Mouse (Mus musculus) forebrain, embryonic 12.5 days (tissue): ENCODE measurements at regions not wholly inside any gene's neighbourhood (a gene's known extent, or its start where the extent isn't known, plus 50 kb on each side); places are given as distances from the start of the nearest gene placed in this dataset.

Source experiments
- ATAC-seq: fragments of 200-750 bp; cut with Nextera tagmentation; 2 replicates; pipeline ENCODE4 v1.8.0; 2017; ENCODE audit warnings: moderate TSS enrichment; ENCODE audit not compliant: low FRiP score
- H3K27ac ChIP-seq: fragments of 300-500 bp; sonication (generic); 2 replicates; pipeline ENCODE4 v1.5.1; 2016; ENCODE audit warnings: mild to moderate bottlenecking
- H3K27me3 ChIP-seq: fragments of 300-500 bp; sonication (generic); 2 replicates; pipeline ENCODE4 v1.6.1; 2016; ENCODE audit warnings: mild to moderate bottlenecking
- H3K36me3 ChIP-seq: fragments of 300-500 bp; sonication (generic); replicated peaks from 2 replicates; pipeline ENCODE4 v1.6.1; 2016; ENCODE audit warnings: mild to moderate bottlenecking
- H3K4me1 ChIP-seq: fragments of 300-500 bp; sonication (generic); 2 replicates; pipeline ENCODE4 v1.6.1; 2016
- H3K4me2 ChIP-seq: fragments of 300-500 bp; sonication (generic); 2 replicates; pipeline ENCODE4 v1.6.1; 2016; ENCODE audit warnings: mild to moderate bottlenecking, moderate library complexity
- H3K4me3 ChIP-seq: fragments of 300-500 bp; sonication (generic); replicated peaks from 2 replicates; pipeline ENCODE4 v1.5.1; 2016; ENCODE audit warnings: mild to moderate bottlenecking
- H3K9ac ChIP-seq: fragments of 300-500 bp; sonication (generic); 2 replicates; pipeline ENCODE4 v1.6.1; 2016; ENCODE audit warnings: mild to moderate bottlenecking
- H3K9me3 ChIP-seq: fragments of 300-500 bp; sonication (generic); 2 replicates; pipeline ENCODE4 v1.6.1; 2016
- WGBS: fragments of 180-500 bp; shearing (Covaris S2); methylation state at CpG from one replicate; pipeline ENCODE4 v1.1.7; 2016; 5-methylcytosine and 5-hydroxymethylcytosine counted together

DNA sequence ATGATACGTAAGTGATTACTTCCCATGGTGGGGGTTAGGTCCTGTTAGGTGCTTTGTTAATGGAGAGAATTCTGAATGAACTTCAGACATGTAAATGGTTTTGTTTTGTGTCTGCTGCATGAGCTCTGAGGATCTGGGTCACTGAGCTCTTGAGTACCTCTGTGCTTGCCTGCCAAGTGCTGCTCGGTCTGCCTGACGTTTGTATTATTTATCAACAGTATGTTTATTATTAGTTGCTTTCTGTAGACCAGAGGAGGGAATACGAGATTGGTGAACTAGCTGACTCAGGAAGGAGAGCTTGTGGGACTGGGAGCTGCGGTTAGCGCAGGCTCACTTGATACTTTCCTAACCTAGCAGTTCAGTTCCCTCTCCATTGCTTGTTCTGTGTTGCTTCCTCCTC lies 76.5 kb upstream of the Serp2 start:
- H3K36me3 ChIP-seq, result no peaks in the 10 kb centered on the region
- no peak for ATAC-seq
- H3K27ac ChIP-seq, result no peak overlapping the region
- WGBS, result 77% methylated on average over 6 of the region's 6 CpGs
- no peaks in the 10 kb centered on the region for H3K27me3 ChIP-seq
- no peaks in the 10 kb centered on the region for H3K9me3 ChIP-seq
- no peak overlapping the region for H3K4me2 ChIP-seq
- H3K4me1 ChIP-seq, result no peaks in the 10 kb centered on the region
- no peak overlapping the region for H3K4me3 ChIP-seq
- no peak overlapping the region for H3K9ac ChIP-seq

DNA sequence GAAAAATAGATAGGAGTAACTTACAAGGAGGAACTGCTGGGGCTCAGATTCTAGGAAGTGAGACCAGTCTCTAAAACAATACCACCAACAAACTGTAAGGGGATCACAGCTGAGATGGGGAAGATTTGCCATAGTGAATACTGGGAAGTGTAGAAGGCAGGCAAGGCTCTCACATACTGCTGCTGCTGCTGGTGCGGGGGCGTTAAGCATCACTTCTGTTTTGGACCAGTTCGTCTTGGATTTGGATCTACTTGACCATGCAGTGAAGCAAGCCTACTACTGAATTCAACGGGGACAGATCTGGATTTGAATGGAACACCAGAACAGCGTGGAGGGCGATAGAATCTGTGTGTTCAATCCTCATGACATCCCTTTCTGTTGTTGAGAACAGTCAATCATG lies 76.1 kb upstream of the Serp2 start:
- H3K4me2 ChIP-seq, result no peak overlapping the region
- no peak overlapping the region for H3K9ac ChIP-seq
- H3K27ac ChIP-seq, result no peak overlapping the region
- no peak overlapping the region for H3K4me3 ChIP-seq
- H3K36me3 ChIP-seq, result no peaks in the 10 kb centered on the region
- WGBS, result 79% methylated on average over 6 of the region's 6 CpGs
- H3K27me3 ChIP-seq, result no peaks in the 10 kb centered on the region
- no peaks in the 10 kb centered on the region for H3K4me1 ChIP-seq
- ATAC-seq, result no peak
- H3K9me3 ChIP-seq, result no peaks in the 10 kb centered on the region

DNA sequence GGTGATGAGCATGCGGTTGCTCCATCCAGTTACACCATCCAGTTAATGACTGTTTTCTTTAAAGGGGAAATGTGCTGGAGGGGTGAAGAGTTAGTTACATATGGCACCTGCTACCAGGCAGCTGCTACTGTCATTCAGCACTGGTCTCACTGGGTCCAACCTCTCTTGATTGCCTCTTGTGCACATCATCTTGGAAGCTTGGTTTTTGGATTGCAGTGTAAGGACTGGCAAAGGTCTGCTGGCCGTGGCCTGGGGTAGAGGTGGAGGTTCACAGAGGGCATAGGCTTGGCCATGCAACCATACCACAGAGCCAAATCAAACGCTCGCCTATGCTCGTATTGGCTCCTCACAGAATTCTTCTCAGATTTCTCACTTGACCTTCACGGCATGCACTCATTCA lies 75.1 kb upstream of the Serp2 start:
- Histone ChIP-seq H3K27me3 (no peaks in the 10 kb centered on the region), H3K4me3 (no peak overlapping the region), H3K9ac (no peak overlapping the region), H3K4me2 (no peak overlapping the region), H3K9me3 (no peaks in the 10 kb centered on the region), H3K4me1 (no peaks in the 10 kb centered on the region), H3K36me3 (no peaks in the 10 kb centered on the region), H3K27ac (no peak overlapping the region)
- ATAC-seq, result no peak
- 85% methylated on average over 6 of the region's 6 CpGs for WGBS

DNA sequence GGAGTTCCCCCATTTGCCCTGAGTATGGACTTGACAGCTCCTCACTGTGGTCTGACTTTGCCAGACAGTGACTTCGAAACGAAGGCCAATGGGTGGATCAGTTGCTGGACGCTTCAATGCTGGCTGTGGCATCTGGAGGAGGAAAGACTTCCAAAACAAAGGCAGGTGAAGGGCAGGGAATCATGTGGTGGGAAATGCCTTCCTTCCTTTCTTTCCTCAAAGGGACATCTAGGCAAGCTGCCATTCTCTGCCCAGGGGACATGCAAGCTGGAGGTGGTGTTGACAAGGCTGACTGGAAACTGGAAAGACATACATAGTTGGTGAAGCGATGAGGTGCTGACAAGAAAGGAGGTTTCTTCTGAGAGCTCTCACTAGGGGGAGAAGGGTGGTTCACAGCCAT lies 74.5 kb upstream of the Serp2 start:
- ATAC-seq, result no peak
- Histone ChIP-seq H3K27me3 (no peaks in the 10 kb centered on the region), H3K4me1 (no peaks in the 10 kb centered on the region; the same call in 1 of the 2 replicates), H3K27ac (no peak overlapping the region), H3K9me3 (no peaks in the 10 kb centered on the region), H3K4me2 (no peak overlapping the region), H3K36me3 (no peaks in the 10 kb centered on the region), H3K4me3 (no peak overlapping the region), H3K9ac (no peak overlapping the region)
- 96% methylated on average over 4 of the region's 4 CpGs for WGBS

DNA sequence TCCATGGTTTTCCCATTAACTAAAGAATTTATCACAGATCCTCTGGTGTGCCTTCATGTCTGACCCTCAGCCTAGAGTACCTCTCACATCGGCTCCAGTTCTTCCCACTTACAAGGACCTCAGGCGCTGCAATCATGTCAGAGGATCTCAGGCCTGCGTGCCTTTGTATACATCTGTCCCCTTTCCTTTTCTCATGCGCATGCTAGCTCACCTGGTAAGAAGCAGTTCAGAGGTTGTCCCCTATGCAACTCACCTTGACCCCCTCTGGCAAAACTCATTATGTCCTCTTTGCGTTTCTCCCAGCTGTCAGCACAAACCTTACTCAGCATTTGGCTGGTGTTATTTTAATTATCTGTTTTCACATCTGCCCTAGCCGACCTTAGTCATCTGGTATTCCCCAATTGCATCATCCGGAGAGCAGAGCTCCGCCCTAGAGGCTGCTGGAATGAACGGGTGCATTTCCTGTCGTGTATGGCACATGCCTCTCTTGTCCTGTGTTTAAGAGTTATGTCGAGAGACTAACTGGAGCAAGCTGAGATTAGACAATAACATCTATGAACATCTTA lies 73.3 kb upstream of the Serp2 start:
- ATAC-seq, result no peak
- WGBS, result 89% methylated on average over 11 of the region's 11 CpGs
- H3K27ac ChIP-seq, result no peak overlapping the region
- no peak overlapping the region for H3K4me3 ChIP-seq
- H3K4me2 ChIP-seq, result no peak overlapping the region
- H3K9ac ChIP-seq, result no peak overlapping the region
- H3K36me3 ChIP-seq, result no peaks in the 10 kb centered on the region
- H3K9me3 ChIP-seq, result no peaks in the 10 kb centered on the region
- no peaks in the 10 kb centered on the region for H3K27me3 ChIP-seq
- peaks cover 12% of the 10 kb centered on the region for H3K4me1 ChIP-seq

DNA sequence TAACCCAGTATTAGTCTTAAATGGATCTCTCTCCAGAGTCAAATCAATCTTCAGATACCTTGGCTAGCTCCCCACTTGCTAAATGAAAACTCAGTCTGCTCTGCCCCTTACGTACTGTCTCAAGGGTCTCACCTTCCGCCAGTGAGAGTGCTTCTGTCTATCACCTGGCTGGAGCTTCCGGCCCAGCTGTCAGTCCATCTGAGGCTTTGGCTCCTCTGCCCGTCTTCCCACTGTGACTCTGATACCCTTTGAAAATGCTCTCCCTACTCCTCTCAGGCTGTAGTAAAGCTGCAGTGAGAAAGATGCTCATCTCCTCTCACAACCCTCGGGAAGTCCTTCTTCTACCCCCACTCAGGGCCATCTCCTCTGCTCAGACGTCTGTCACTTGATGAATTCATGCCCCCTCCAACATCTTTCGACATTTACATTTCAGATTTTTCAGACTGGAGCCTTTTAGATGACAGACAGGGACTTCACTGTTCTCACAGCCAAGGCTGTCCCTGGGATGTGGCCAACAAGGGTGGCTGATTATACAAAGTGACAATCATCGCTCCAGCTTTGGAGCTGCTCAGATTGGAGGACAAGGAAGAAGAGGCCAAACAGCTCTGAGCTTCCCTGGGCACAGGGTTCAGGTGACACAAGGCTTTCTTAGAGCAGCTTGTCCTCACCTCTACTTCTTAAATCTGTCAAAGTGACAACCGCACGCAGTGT lies 71.6 kb upstream of the Serp2 start:
- Histone ChIP-seq H3K36me3 (no peaks in the 10 kb centered on the region), H3K4me2 (no peak overlapping the region), H3K9ac (no peak overlapping the region), H3K4me1 (peaks cover 21% of the 10 kb centered on the region), H3K9me3 (no peaks in the 10 kb centered on the region), H3K27me3 (no peaks in the 10 kb centered on the region), H3K27ac (no peak overlapping the region), H3K4me3 (no peak overlapping the region)
- ATAC-seq, result no peak
- 87% methylated on average over 10 of the region's 10 CpGs for WGBS

DNA sequence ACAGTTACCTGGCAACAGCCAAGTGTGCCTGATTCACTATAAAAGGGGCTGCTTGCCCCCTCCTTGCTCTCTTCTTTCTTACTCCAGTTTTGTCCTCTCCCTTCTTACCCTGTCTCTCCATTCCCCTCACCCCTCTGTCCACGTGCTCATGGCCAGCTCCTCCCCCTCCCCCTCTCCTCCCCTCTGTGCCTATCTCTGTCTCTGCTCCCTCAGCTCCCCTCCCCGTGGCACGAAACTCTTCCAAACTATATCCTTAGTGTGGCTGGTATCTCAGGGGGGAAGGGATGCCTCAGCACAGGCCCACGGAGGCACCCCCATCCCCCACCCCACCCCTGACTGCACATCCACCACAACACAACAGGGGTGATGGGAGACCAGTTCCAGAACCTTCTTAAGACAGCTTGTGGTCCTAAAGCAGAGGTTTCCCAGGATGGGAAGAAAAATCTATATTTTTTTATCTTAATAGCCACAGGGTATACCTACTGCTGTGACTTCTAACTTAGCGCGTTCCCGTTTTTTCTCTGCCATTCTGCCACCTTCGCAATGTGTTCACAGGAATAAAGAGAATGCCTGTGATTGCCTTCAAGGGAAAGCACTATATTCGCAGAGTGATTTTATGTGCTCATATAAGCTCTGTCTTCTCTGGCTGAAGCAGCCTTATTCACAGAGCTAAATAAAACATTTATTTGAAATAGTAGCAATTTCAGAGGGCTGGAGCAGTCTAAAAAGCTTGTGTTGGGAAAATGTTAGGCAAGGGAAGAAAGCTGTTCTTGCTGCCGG lies 69.1 kb upstream of the Serp2 start:
- H3K9ac ChIP-seq, result no peak overlapping the region
- H3K4me2 ChIP-seq, result no peak overlapping the region
- no peaks in the 10 kb centered on the region for H3K27me3 ChIP-seq
- no peaks in the 10 kb centered on the region for H3K36me3 ChIP-seq
- peak; percentile 43 for ATAC-seq
- no peak overlapping the region for H3K27ac ChIP-seq
- 64% methylated on average over 10 of the region's 10 CpGs for WGBS
- peaks cover 35% of the 10 kb centered on the region for H3K4me1 ChIP-seq
- no peaks in the 10 kb centered on the region for H3K9me3 ChIP-seq
- H3K4me3 ChIP-seq, result no peak overlapping the region

- Histone ChIP-seq H3K4me3 (no peak overlapping the region), H3K9me3 (no peaks in the 10 kb centered on the region), H3K27me3 (no peaks in the 10 kb centered on the region), H3K4me1 (peaks cover 35% of the 10 kb centered on the region), H3K36me3 (no peaks in the 10 kb centered on the region), H3K27ac (no peak overlapping the region), H3K9ac (no peak overlapping the region), H3K4me2 (no peak overlapping the region)
- ATAC-seq, result no peak
- 71% methylated on average over 7 of the region's 7 CpGs for WGBS
Measured at GRCm38 (mm10) chr14:76624626-76625378, 68.1 kb upstream of the Serp2 start.

DNA sequence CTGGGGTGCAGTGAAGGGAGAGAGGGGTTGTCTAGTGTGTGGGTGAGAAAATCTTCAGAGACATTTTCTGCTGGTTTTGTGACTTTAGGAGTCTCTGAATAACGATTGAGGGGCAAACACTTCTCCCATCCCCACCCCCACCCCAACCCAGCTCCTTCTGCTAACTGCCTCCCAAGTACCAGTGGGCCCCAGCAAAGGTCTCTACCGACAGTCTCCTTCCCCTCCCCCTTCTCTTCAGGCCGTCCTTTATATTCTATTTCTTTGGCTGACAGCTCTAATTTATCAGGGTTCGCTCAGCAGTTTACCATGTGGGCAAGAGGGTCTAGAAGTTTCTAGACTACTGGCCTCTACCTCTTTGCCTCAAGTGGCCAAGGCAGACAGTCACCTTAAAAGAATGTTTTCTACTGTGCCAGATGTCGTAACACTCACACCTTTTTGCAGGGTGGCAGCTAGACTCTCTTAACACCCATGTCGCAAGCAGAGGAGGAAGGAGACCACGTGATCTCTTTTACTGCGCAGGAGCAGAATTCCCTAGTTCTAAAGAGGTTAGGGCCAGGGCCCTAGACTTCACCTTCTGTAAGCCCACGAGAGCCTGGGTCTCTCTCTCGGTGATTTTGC lies 66.8 kb upstream of the Serp2 start:
- peak overlapping the region; percentile 22; the same call in 1 of the 2 replicates for H3K4me2 ChIP-seq
- 24% methylated on average over 10 of the region's 10 CpGs for WGBS
- H3K36me3 ChIP-seq, result no peaks in the 10 kb centered on the region
- H3K4me1 ChIP-seq, result peaks cover 35% of the 10 kb centered on the region
- H3K27me3 ChIP-seq, result no peaks in the 10 kb centered on the region
- no peaks in the 10 kb centered on the region for H3K9me3 ChIP-seq
- ATAC-seq, result no peak
- no peak overlapping the region for H3K9ac ChIP-seq
- H3K27ac ChIP-seq, result peak overlapping the region; percentile 63
- no peak overlapping the region for H3K4me3 ChIP-seq

- Histone ChIP-seq H3K36me3 (no peaks in the 10 kb centered on the region), H3K4me1 (peaks cover 37% of the 10 kb centered on the region), H3K27ac (peak overlapping the region; percentile 63), H3K27me3 (no peaks in the 10 kb centered on the region), H3K9ac (no peak overlapping the region), H3K9me3 (no peaks in the 10 kb centered on the region), H3K4me3 (no peak overlapping the region), H3K4me2 (peak overlapping the region; percentile 22)
- no peak for ATAC-seq
- 9% methylated on average over 11 of the region's 11 CpGs for WGBS
Measured at GRCm38 (mm10) chr14:76622634-76623291, 66.1 kb upstream of the Serp2 start.

DNA sequence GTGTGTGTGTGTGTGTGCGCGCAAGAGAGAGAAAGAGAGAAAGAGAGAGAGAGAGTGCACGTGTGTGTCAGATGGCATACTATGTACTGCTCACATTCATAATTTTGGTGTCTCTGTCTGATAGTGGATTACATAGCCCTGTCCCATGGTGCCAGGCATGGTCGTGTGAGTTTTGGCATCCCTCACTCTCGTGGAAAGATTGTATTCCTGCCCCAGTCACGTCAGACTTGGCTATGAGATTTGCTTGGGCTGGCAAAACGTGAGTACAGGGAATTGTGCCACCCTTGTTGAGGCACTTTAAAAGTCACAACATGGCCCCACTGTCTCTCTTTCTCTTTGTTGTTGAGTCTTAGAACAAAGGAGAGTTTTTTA lies 62.3 kb upstream of the Serp2 start:
- Histone ChIP-seq H3K9me3 (no peaks in the 10 kb centered on the region), H3K4me2 (no peak overlapping the region), H3K4me1 (peaks cover 23% of the 10 kb centered on the region), H3K4me3 (no peak overlapping the region), H3K27ac (no peak overlapping the region), H3K27me3 (no peaks in the 10 kb centered on the region), H3K9ac (no peak overlapping the region), H3K36me3 (no peaks in the 10 kb centered on the region)
- ATAC-seq, result no peak
- WGBS, result 74% methylated on average over 7 of the region's 7 CpGs
